Mouse (Mus musculus) CD4-positive, CD25-positive, alpha-beta regulatory T cell, adult 9 weeks (primary cell): ENCODE measurements around the gene Fam196b. TPM values are rescaled to one million over a fixed set of nuclear protein-coding genes. Genes with fewer than 3 reads are reported as not detected.

ENCODE experiments used
- polyA plus RNA-seq: library from polyadenylated mRNA; unstranded; fragments of 100-300 nt; shearing (Covaris generic); gene quantifications from one replicate; pipeline ENCODE4 v1.2.1, GENCODE M21; 2017

Gene Fam196b
- 5.0 TPM for polyA plus RNA-seq

DNA sequence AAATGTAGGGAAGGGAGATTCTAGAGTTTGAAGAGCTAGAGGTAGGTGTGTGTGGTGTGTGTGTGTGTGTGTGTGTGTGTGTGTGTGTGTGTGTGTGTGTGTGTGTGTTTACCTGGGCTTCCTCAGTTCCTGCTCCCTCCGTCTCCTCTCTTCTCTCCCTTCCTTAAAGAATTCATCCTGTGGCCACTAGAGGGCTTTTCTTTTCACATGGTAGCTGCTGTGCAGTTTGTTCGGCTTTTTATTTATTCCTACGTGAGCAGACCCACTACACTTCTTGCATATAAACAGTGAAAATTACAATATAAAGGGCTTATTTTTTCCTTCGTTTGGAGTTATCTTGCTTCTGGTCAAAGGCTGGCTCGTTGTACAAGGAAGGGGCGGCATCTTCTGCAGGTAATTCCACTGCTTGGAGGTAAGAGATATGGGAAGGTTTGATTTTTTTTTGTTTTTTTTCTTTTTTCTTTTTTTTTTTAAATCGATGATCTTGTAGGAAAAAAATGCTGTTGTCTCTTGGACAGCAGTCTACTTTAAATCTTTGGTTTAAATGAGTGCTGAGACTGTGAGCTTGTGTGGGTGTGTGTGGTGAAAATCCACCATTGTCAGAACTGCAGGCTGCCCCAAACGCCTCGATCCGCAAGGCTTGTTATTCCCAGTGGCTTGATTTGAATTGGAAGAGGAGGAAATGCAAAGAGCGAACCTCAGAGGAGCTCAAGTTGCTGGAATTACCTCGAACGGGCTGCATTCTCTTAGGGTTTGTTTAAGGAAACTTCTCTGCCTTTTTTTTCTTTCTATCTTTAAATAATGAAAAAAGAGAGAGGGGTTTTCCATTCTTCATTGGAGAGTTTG lies at the start of gene Fam196b:
Fam196b (plus strand) TSS at position 289 of the 846 bp plus-strand sequence.

Other genes with a start within 250 kb of the Fam196b start
- gene 4930469K13Rik, start 216.3 kb upstream of the Fam196b start, polyA plus RNA-seq = 3.2 TPM
- gene Foxi1, start 106.7 kb upstream of the Fam196b start, polyA plus RNA-seq = not detected